Mouse (Mus musculus): ENCODE results near the gene Gm10198.

GRCm38 (mm10) chr13:111552769-111553168 lies 39.8 kb upstream of the Gm10198 start:
- no peak for TF ChIP-seq CTCF (IDR thresholded peaks at IDR 0.05; ENCODE audit: borderline replicate concordance, extremely low read depth, insufficient read depth, insufficient read length)
- no peak for TF ChIP-seq POLR2A (IDR thresholded peaks at IDR 0.05; ENCODE audit: borderline replicate concordance, extremely low read depth, insufficient read depth, insufficient read length, poor library complexity, severe bottlenecking)

Measured in brain, embryonic 14.5 days (tissue).